Mouse (Mus musculus): Measurements from ENCODE around the gene Gm21708. TPM values are rescaled to one million over a fixed set of nuclear protein-coding genes. Genes with fewer than 3 reads are reported as not detected.
"Not testable (repeated sequence)": the region's sequence is repeated elsewhere in the genome, so short reads cannot be mapped to it uniquely, and the experiment has no call there.

The Gm21708 gene
- polyA plus RNA-seq (2012; rRNA removed) = not detected in 2 replicates

DNA sequence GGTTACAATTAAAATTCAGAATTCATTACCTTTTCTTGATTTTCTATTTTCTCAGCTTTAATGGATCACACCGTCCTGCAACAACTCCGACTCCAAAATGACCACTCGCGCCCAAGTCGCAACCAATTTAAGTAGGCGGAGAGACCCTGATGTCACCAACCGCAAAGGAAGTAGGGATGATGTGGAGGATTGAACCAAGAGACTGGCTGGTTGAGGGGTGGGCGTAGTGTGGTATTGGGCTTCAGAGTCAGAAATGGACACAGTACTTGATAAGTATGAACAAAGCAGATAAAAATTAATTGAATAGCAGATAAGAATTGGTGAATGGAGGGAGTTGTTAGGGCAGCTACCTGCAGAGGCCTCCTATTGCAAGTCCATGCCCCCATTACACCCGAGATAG is at the start of gene Gm21708, which contains the start of gene Gm21704:
Gene Gm21708, minus strand, starts transcription at position 101 of the 400 bp plus-strand sequence.
Gene Gm21704, minus strand, starts transcription at position 101 of the 400 bp plus-strand sequence.
- not testable (repeated sequence) for H3K36me3 ChIP-seq (ENCODE audit: control insufficient read depth, insufficient read depth, low read length); H3K4me3 ChIP-seq (ENCODE audit: control insufficient read depth, low read depth, low read length); H3K27me3 ChIP-seq (ENCODE audit: control insufficient read depth, insufficient read depth, low read length); H3K27ac ChIP-seq (ENCODE audit: control insufficient read depth, insufficient read depth, low read depth, low read length); H3K4me1 ChIP-seq (ENCODE audit: control insufficient read depth, insufficient read depth, low read length)

Other genes with a start within 250 kb of the Gm21708 start
- 0.48 and 0.62 TPM in 2 replicates for gene Gm21677, start 103.7 kb downstream of the Gm21708 start, polyA plus RNA-seq (2012; rRNA removed)
- not detected in 2 replicates for gene Gm21693, start 64.8 kb downstream of the Gm21708 start, polyA plus RNA-seq (2012; rRNA removed)
- 0.52 TPM in 1 of 2 replicates, not detected in the other for gene Gm21704, start within 50 bp of the Gm21708 start, polyA plus RNA-seq (2012; rRNA removed)